Mouse (Mus musculus) liver, embryonic 12.5 days (tissue): ENCODE results near the gene Tnpo1. TPM values are rescaled to one million over a fixed set of nuclear protein-coding genes. Genes with fewer than 3 reads are reported as not detected.

Source experiments
- polyA plus RNA-seq: library from polyadenylated mRNA; unstranded; fragments of >200 nt; fragmentation: Nextera tagmentation; extraction: Ambion mirVana; gene quantifications from 2 replicates; pipeline ENCODE4 v1.2.1, GENCODE M21; 2016

Gene Tnpo1
- polyA plus RNA-seq, 1 experiment from 2014 or later = 36.8 TPM

Other genes starting within 250 kb of the Tnpo1 start
- gene Tmem171, start 231.6 kb downstream of the Tnpo1 start, polyA plus RNA-seq = not detected in 2 replicates
- 27.4 and 29.4 TPM in 2 replicates for gene Fcho2, start 110.9 kb downstream of the Tnpo1 start, polyA plus RNA-seq
- gene 1700024P04Rik, start 58.2 kb upstream of the Tnpo1 start, polyA plus RNA-seq = not detected in 2 replicates